Mouse (Mus musculus): Measurements from ENCODE around the gene Dram1.

The Dram1 gene

GRCm38 (mm10) chr10:88350687-88351086 is 28.2 kb downstream of the Dram1 start:
- no peak for DNase-seq (ENCODE audit: low read depth, low spot score)

GRCm38 (mm10) chr10:88349800-88350199 is 29.1 kb downstream of the Dram1 start:
- DNase-seq (ENCODE audit: low read depth, low spot score): no peak

- DNase-seq (ENCODE audit: low read depth, low spot score): no peak
These were observed 32.2 kb downstream of the Dram1 start for GRCm38 (mm10) chr10:88346454-88347245.

- no peak for DNase-seq (ENCODE audit: low read depth, low spot score)
These were observed 32.9 kb downstream of the Dram1 start for GRCm38 (mm10) chr10:88345899-88346401.

- no peak for DNase-seq (ENCODE audit: low read depth, low spot score)
These were observed 37.5 kb downstream of the Dram1 start for GRCm38 (mm10) chr10:88341368-88341767.

DNA sequence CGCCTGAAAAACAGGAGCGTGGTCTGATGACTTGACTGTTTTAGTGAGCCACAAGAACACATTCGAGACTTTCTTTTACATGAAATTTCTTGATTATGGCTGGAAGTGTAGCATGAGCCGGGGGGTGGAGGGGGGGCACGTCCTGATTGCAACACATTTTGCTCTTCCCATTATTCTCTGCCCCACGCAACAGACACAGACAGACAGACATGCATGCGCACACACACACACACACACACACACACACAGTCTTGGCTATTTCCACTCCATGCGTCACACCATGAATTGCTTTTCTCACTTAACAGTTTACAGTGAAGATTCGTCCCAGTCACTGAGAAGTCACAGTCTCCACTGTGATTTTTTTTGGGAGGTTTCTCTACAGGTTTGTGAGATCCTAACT is 38.2 kb downstream of the Dram1 start:
- DNase-seq (ENCODE audit: low read depth, low spot score): no peak

- DNase-seq (ENCODE audit: low read depth, low spot score): no peak
These were observed 48.2 kb downstream of the Dram1 start for GRCm38 (mm10) chr10:88330695-88331094.

- DNase-seq (ENCODE audit: low read depth, low spot score): no peak
These were observed 50.8 kb downstream of the Dram1 start for GRCm38 (mm10) chr10:88328056-88328450.

DNA sequence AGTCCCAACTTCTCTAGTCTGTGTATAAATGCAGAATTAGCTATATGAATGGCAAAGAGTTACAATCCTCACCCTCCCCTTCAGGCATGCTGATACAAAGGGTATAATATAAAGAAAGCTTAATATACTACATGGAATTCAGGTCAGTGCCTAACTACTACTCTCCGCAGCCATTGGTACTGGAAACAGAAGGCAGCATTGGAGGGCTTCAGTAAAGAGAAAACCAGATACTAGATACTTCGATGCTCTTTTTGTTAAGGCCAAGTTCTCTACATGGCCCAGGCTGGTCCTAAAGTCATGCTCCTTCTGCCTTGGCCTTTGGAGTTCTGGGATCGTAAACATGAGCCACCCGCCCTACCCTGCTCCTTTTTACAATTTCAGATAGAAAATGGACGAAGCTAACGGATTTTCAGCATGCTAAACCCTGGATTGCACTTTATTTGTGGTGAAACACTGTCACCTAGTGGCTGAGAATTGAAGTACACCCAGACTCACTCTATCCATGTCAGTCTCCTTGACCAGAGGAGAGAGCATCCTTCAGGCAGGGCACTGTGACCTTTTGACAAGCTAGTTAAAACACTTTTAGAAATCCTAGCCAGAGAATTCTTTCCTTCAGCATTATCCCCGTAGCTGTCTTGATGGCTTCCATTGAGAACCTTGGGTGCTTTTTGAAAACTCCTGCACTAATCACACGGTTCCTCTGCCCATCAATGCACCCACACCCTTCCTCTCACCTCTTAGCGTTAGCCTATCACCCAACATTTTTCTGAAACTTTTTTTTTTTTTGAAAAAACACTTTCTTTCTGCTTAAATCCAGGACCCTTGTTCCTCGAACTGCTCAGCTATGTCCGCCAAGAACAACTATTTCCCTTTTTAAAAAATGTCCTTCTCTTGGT is 51.5 kb downstream of the Dram1 start:
- DNase-seq (ENCODE audit: low read depth, low spot score): peak; percentile 53

DNA sequence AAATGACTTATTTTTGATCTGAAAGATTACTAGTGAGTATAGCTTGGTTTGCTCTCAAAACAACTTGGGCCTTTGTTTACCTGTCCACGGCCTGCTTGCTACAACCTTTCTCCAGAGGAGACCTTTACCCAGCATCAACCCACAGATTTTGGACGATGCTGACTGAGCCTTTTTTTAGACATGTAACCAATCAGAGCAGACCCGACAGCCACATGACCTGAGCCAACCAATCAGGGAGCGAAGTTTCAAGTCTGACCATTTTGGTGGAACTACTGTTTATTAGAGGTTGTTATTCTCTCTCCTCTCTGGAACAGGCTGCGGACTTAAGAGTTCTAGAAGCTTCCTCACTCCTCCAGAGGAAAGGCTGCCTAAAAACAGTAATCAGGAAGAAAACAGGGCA is 57.1 kb downstream of the Dram1 start:
- no peak for DNase-seq (ENCODE audit: low read depth, low spot score)

DNA sequence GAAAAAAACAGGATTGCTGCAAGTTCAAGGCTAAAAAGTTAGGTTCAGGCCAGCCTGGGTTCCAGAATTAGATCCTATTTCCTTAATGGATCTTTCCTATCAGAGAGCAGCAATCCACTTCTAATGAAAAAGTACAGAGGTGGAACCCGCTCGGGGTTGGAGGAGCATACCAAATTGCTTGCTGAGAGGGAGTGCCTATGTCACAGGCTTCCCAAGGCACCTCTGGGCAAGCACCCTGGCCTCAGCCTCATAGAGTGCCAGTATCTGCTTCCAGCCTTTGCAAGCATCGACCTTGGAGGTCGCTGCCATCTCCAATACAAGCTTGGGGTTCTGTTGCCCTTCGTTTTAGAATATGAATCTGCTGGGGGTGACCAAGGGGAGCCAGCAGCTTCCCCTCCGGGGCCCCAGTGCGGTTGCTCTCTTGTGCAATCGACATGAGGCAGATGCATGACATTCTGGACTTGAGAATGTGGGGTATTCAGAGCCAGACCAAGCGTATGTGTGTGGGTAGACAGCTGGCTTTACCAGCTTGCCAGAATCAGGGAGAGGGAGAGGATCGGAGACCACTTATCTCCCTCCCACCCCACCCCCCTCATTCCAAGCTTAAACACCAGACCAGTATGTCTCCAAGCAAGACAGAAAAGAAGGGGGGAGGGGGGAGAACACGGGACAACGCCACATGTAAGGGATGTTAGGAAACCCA is 58.0 kb downstream of the Dram1 start:
- DNase-seq (ENCODE audit: low read depth, low spot score): no peak

DNA sequence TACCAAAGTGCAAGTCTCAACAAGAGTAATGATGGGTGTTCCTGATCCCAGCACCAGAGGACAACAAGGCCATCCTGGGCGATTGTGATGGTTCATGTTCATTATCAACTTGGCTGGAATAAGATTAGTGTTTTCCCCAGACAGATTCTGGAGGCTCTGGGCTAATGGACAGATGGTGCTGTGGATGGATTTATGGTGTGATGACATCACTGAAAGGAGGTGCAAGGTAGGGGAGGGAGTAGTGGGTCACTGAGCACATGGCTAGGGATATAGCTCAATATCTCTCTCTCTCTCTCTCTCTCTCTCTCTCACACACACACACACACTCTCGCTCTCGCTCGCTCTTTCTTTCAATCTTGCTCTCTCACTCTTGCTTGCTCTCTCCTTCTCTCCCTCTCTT is 60.7 kb downstream of the Dram1 start:
- no peak for DNase-seq (ENCODE audit: low read depth, low spot score)

GRCm38 (mm10) chr10:88317151-88317550 is 61.7 kb downstream of the Dram1 start:
- DNase-seq (ENCODE audit: low read depth, low spot score): no peak

GRCm38 (mm10) chr10:88314841-88315240 is 64.0 kb downstream of the Dram1 start:
- no peak for DNase-seq (ENCODE audit: low read depth, low spot score)

GRCm38 (mm10) chr10:88309851-88310250 is 69.0 kb downstream of the Dram1 start:
- DNase-seq (ENCODE audit: low read depth, low spot score): no peak

DNA sequence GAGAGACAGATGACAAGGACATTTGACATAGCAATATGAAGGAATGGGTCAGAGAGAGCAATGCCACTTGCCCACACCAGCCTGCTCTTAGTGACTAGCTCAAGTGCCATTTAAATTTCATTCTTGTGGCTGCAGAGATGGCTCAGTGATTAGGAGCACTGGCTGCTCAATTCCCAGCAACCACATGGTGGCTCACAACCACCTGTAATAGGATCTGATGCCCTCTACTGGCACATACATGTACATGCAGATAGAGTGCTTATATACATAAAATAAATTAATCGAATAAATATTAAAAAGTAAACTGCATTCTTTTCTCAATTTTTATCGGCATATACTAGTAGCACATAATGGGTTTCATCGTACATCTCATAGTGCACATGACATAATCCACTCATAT is 72.6 kb downstream of the Dram1 start:
- no peak for DNase-seq (ENCODE audit: low read depth, low spot score)

GRCm38 (mm10) chr10:88304302-88304701 is 74.6 kb downstream of the Dram1 start:
- peak; percentile 47 for DNase-seq (ENCODE audit: low read depth, low spot score)

DNA sequence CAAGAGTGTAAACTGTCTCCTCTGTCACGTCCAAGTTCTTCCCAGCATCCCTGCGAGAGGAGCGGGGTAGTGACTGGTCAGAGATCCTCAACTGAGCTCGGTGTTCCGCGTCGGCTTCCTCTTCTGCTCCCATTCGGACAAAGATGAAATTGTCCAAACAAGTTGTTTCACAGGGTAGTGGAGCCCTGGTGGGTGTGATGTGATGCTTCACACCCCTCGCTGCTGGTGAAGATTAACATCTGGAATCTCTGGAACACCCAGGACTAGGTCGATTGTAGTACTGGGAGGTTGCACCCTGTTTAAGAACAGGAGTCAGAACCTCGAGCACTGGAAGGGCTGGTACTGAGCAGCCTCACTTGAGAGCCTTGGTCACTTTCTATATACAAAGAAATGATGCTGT is 75.8 kb downstream of the Dram1 start:
- DNase-seq (ENCODE audit: low read depth, low spot score): no peak

DNA sequence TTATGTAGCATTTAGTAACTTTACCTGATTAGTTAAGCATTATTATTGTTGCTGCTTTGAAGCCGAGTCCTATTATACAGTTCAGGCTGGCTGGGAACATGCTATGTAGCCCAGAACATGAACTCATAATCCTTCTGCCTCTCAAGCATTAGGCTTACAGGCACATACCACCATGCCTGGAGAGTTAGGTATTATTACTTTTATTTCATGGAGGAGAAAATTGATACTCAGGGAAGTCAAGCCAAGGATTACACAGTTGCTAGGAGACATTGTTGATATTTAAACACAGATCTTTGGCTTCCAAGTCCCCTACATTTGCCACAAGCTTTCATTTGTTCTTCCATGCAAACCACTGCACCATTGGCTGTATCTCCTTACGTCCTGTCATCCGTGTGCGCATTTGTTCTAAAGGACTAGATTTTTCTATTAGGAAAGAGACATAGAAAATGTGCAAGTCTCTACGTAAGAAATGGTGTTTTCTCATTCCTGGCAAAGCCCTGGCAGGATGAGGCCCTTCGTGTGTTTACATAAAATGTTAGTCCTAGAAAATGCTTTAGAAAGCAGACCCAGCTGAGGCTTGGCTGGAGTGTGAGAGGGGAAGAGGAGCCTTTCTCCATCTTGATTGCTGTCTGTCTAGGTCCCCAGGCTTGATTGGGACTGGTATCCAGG is 76.9 kb downstream of the Dram1 start:
- DNase-seq (ENCODE audit: low read depth, low spot score): no peak

GRCm38 (mm10) chr10:88296991-88297390 is 81.9 kb downstream of the Dram1 start:
- DNase-seq (ENCODE audit: low read depth, low spot score): no peak

DNA sequence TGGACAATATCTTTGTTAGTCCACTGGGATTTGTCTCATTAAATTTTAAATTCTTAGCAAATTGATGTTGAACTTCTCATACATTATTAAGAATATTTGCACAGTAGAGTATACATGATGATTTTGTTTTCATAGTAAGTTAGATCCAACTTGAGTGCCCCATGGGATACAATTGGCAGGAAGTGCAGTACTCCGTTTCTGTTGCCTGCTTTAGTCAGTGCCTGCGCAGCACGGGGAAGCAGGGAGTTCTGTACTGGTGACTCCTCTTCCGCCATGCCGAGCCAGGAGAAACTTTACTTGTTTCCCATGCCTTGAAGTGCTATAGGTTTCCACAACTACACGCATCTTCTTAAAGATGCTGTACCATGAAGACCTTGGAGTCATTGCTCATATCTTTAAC is 83.8 kb downstream of the Dram1 start:
- DNase-seq (ENCODE audit: low read depth, low spot score): no peak
